Mouse (Mus musculus): ENCODE measurements around the gene Mbtps2. TPM values are rescaled to one million over a fixed set of nuclear protein-coding genes. Genes with fewer than 3 reads are reported as not detected.

Gene Mbtps2
- total and polyA plus RNA-seq, 2 experiments from 2014 or later, result 16.4 to 23.4 TPM

DNA sequence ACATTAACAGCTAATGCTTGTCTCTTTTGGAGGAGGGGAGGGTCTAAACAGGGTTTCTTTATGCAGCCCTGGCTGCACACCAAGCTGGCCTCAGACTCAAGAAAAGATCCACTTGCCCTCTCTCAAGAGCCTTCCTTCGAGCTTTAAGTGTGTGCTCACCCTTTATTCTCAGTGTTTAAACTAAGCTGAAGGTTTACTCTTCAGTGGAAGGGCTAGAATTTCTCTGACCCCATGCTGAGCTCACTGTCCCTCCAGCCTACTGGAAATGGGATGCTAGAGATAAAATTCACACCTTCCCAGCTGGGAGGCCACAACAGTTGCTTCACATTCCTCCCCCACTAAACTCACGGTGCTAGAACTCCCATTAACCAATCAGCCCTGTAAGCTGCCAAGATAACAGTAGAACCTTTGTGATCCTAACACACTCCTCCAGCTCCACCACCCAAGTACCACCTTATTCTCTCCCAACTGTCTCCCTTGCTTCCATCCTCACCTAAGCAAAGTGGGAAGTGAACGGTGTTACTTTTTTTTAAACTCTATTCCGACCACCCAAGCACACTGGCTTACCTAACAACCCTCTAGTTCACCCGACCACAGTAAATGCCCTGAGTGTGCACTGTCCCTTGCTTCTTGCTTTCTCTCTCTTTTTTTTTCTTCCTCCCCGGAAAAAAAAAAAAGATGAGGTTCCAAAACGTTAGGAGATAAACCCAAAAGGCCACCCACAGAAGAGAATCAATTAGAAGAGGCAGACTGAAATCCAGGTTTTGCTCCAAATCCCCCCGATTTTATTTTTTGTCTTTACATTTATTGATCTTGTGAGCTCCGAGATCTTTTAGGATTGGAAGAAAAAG is 108.4 kb downstream of the Mbtps2 start:
- Histone ChIP-seq H3K36me3 (ENCODE audit: insufficient read depth, low read length) (no peaks in the 10 kb centered on the region), H3K9ac (replicated peaks; ENCODE audit: low read length, poor library complexity, severe bottlenecking) (no peak overlapping the region; the same call in none of the 2 replicates), H3K4me1 (ENCODE audit: insufficient read depth, low read length) (no peaks in the 10 kb centered on the region), H3K9me3 (ENCODE audit: low read length) (no peaks in the 10 kb centered on the region), H3K4me3 (ENCODE audit: low read depth, low read length) (peak overlapping the region; percentile 62), H3K27ac (ENCODE audit: low read depth, low read length) (0 out of 2 replicates have a peak overlapping the region, but pooled peaks have one; percentile 89), H3K4me2 (ENCODE audit: low read depth, low read length, poor library complexity, severe bottlenecking) (peak overlapping the region; percentile 49), H3K27me3 (ENCODE audit: insufficient read depth, low read length) (no peaks in the 10 kb centered on the region)
- 20% methylated on average over 9 of the region's 9 CpGs for WGBS
- no peak for ATAC-seq (ENCODE audit: low FRiP score)
- no peak for TF ChIP-seq CTCF (IDR thresholded peaks at IDR 0.05)
- peak; percentile 13 for DNase-seq (ENCODE audit: low spot score)

DNA sequence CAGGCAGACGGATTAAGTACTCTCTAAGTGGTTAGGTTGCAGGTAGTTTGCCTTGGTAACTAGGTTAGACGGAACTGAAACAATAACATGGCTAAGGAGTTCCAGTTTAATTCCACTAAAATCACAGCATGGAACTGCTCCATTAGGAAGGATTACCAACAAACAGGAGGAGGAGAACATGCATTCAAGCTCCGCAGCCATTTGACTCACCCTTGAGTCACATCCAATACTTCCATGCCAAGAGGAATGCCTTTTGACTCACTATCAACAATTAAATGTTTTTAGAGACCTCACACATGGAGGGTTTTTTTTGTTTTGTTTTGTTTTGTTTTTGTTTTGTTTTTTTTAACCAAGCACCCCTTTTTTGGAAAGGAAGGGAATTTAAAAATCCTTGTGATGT is 109.7 kb downstream of the Mbtps2 start:
- no peaks in the 10 kb centered on the region for H3K36me3 ChIP-seq (ENCODE audit: insufficient read depth, low read length)
- no peaks in the 10 kb centered on the region for H3K27me3 ChIP-seq (ENCODE audit: insufficient read depth, low read length)
- DNase-seq (ENCODE audit: low spot score) (no peak), ATAC-seq (ENCODE audit: low FRiP score) (no peak)
- TF ChIP-seq CTCF (IDR thresholded peaks at IDR 0.05), result no peak
- no peak overlapping the region for H3K27ac ChIP-seq (ENCODE audit: low read depth, low read length)
- H3K4me1 ChIP-seq (ENCODE audit: insufficient read depth, low read length), result no peaks in the 10 kb centered on the region
- H3K9ac ChIP-seq (replicated peaks; ENCODE audit: low read length, poor library complexity, severe bottlenecking), result no peak overlapping the region
- no peak overlapping the region for H3K4me2 ChIP-seq (ENCODE audit: low read depth, low read length, poor library complexity, severe bottlenecking)
- WGBS, result 67% methylated on average over 3 of the region's 3 CpGs
- no peak overlapping the region for H3K4me3 ChIP-seq (ENCODE audit: low read depth, low read length)
- H3K9me3 ChIP-seq (ENCODE audit: low read length), result no peaks in the 10 kb centered on the region

DNA sequence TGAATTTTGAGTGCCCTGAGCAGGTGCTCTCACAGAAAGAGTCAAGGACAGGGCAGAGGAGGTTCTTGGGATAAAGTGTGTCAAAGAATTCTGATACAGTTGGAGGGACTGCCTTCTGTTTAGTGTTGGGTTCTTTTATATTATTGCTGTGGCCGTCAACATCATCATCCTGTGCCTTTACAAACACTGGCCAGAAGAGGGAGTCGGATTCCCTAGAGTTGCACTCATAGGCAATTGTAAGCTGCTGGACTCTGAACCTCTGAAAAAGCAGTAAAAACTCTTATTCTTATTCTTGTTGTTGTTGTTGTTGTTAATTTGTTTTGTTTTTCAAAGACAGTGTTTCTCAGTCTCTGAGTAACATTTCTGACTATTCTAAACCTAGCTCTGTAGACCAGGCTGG is 111.8 kb downstream of the Mbtps2 start:
- Histone ChIP-seq H3K36me3 (ENCODE audit: insufficient read depth, low read length) (no peaks in the 10 kb centered on the region), H3K4me1 (ENCODE audit: insufficient read depth, low read length) (no peaks in the 10 kb centered on the region), H3K27ac (ENCODE audit: low read depth, low read length) (no peak overlapping the region), H3K4me2 (ENCODE audit: low read depth, low read length, poor library complexity, severe bottlenecking) (no peak overlapping the region), H3K9ac (replicated peaks; ENCODE audit: low read length, poor library complexity, severe bottlenecking) (no peak overlapping the region), H3K27me3 (ENCODE audit: insufficient read depth, low read length) (no peaks in the 10 kb centered on the region), H3K4me3 (ENCODE audit: low read depth, low read length) (no peak overlapping the region), H3K9me3 (ENCODE audit: low read length) (no peaks in the 10 kb centered on the region)
- ATAC-seq (ENCODE audit: low FRiP score), result no peak
- DNase-seq (ENCODE audit: low spot score), result peak; percentile 43
- TF ChIP-seq CTCF (IDR thresholded peaks at IDR 0.05), result peak; percentile 60
- 32% methylated on average over 2 of the region's 2 CpGs for WGBS

Other genes starting within 250 kb of the Mbtps2 start
- 0.94 and 1.3 TPM in 2 replicates for gene Phex, start 183.4 kb downstream of the Mbtps2 start, total RNA-seq (2014; rRNA removed)
- 0.15 and 0.17 TPM in 2 replicates for gene Phex, start 183.4 kb downstream of the Mbtps2 start, polyA plus RNA-seq (2015; fragmentation: Nextera tagmentation; extraction: Ambion mirVana)
- gene Sms, start 106.4 kb downstream of the Mbtps2 start, total RNA-seq (2014; rRNA removed), result 119 and 170 TPM in 2 replicates
- 200 and 212 TPM in 2 replicates for gene Sms, start 106.4 kb downstream of the Mbtps2 start, polyA plus RNA-seq (2015; fragmentation: Nextera tagmentation; extraction: Ambion mirVana)
- 0.82 and 2.9 TPM in 2 replicates for gene Yy2, start 29.7 kb downstream of the Mbtps2 start, total RNA-seq (2014; rRNA removed)
- gene Yy2, start 29.7 kb downstream of the Mbtps2 start, polyA plus RNA-seq (2015; fragmentation: Nextera tagmentation; extraction: Ambion mirVana), result 1.6 and 2.1 TPM in 2 replicates
- 0.77 TPM in 1 of 2 replicates, not detected in the other for gene Smpx, start 100.2 kb upstream of the Mbtps2 start, total RNA-seq (2014; rRNA removed)
- 0.17 TPM in 1 of 2 replicates, not detected in the other for gene Smpx, start 100.2 kb upstream of the Mbtps2 start, polyA plus RNA-seq (2015; fragmentation: Nextera tagmentation; extraction: Ambion mirVana)
- not detected in 2 replicates for gene Klhl34, start 219.7 kb upstream of the Mbtps2 start, total RNA-seq (2014; rRNA removed)
- gene Klhl34, start 219.7 kb upstream of the Mbtps2 start, polyA plus RNA-seq (2015; fragmentation: Nextera tagmentation; extraction: Ambion mirVana), result 0.83 and 1.3 TPM in 2 replicates